Mouse (Mus musculus) brain, adult 10 weeks (tissue): Measurements from ENCODE around the gene B2m. TPM values are rescaled to one million over a fixed set of nuclear protein-coding genes. Genes with fewer than 3 reads are reported as not detected.

Experiments used
- polyA plus RNA-seq: library from polyadenylated mRNA; stranded (reverse); fragments of 350-450 nt; fragmentation: Illumina TruSeq; extraction: RNeasy Lipid Tissue Mini Kit (QIAGEN cat#74804); gene quantifications from one replicate; pipeline ENCODE4 v1.2.3, GENCODE M21; 2015; ENCODE audit warnings: low read depth, low replicate concordance

B2m gene
- polyA plus RNA-seq: 261 TPM

GRCm38 (mm10) chr2:122147508-122148241 is at the start of gene B2m:
B2m (plus strand) TSS chr2:122147686.

GRCm38 (mm10) chr2:122117961-122118958 is 29.2 kb upstream of the B2m start, which contains the start of gene Spg11:
Spg11 (minus strand) TSS chr2:122118386.

GRCm38 (mm10) chr2:122160680-122161079 is 13.2 kb downstream of the B2m start, which contains the start of gene Trim69:
Trim69 (plus strand) TSS chr2:122160700.

GRCm38 (mm10) chr2:122186106-122186505 is 38.6 kb downstream of the B2m start, which contains the start of the genes Patl2 and Terb2:
Patl2 (minus strand) TSS chr2:122186189.
Terb2 (plus strand) TSS chr2:122186272.

Other genes starting within 250 kb of the B2m start
- 20.5 TPM for gene Ctdspl2, start 191.7 kb upstream of the B2m start, polyA plus RNA-seq
- 0.25 TPM for gene Mageb3, start 191.6 kb upstream of the B2m start, polyA plus RNA-seq
- gene Eif3j1, start 119.1 kb upstream of the B2m start, polyA plus RNA-seq: 23.7 TPM
- 7.6 TPM for gene Spg11, start 29.3 kb upstream of the B2m start, polyA plus RNA-seq
- not detected for gene Trim69, start 13.0 kb downstream of the B2m start, polyA plus RNA-seq
- not detected for gene Patl2, start 38.5 kb downstream of the B2m start, polyA plus RNA-seq
- gene Terb2, start 38.6 kb downstream of the B2m start, polyA plus RNA-seq: not detected
- 23.4 TPM for gene Sord, start 87.1 kb downstream of the B2m start, polyA plus RNA-seq
- not detected for gene Duox2, start 150.8 kb downstream of the B2m start, polyA plus RNA-seq
- not detected for gene Duoxa2, start 151.2 kb downstream of the B2m start, polyA plus RNA-seq
- gene Duoxa1, start 166.0 kb downstream of the B2m start, polyA plus RNA-seq: not detected
- not detected for gene Duox1, start 168.0 kb downstream of the B2m start, polyA plus RNA-seq
- 61.9 TPM for gene Shf, start 221.5 kb downstream of the B2m start, polyA plus RNA-seq